Mouse (Mus musculus) cerebellum, adult 8-10 months (tissue): ENCODE measurements around the gene Gm38119.

ENCODE experiments used
- DNase-seq: peaks from one replicate; pipeline ENCODE4 v3.0.0; 2022

Gm38119 gene

GRCm38 (mm10) chr3:92738996-92739395 is at the start of gene Gm38119:
Gene Gm38119, minus strand, starts transcription at chr3:92739096.
- no peak for DNase-seq

- DNase-seq, result no peak
Measured at GRCm38 (mm10) chr3:92778799-92779198, 39.9 kb upstream of the Gm38119 start, which contains the start of gene Lce1i. Gene Lce1i, minus strand, starts transcription at chr3:92778899.

GRCm38 (mm10) chr3:92771573-92771972 is 32.7 kb upstream of the Gm38119 start:
- no peak for DNase-seq

- no peak for DNase-seq
Measured at GRCm38 (mm10) chr3:92764965-92765364, 26.1 kb upstream of the Gm38119 start, which contains the start of gene Lce1h. Gene Lce1h, minus strand, starts transcription at chr3:92765065.

GRCm38 (mm10) chr3:92753197-92753596 is 14.3 kb upstream of the Gm38119 start:
- DNase-seq, result no peak

- no peak for DNase-seq
Measured at GRCm38 (mm10) chr3:92752238-92752637, 13.3 kb upstream of the Gm38119 start, which contains the start of gene Lce1g. Gene Lce1g, minus strand, starts transcription at chr3:92752338.

- DNase-seq, result no peak
Measured at GRCm38 (mm10) chr3:92722631-92723030, 16.3 kb downstream of the Gm38119 start.

GRCm38 (mm10) chr3:92720250-92720649 is 18.6 kb downstream of the Gm38119 start, which contains the start of gene Lce1f:
Gene Lce1f, minus strand, starts transcription at chr3:92720350.
- no peak for DNase-seq

- DNase-seq, result no peak
Measured at GRCm38 (mm10) chr3:92715122-92715521, 23.8 kb downstream of the Gm38119 start.

- DNase-seq, result no peak
Measured at GRCm38 (mm10) chr3:92708974-92709373, 29.9 kb downstream of the Gm38119 start, which contains the start of gene Lce1e. Gene Lce1e, minus strand, starts transcription at chr3:92709074.

GRCm38 (mm10) chr3:92694613-92695012 is 44.3 kb downstream of the Gm38119 start:
- no peak for DNase-seq

GRCm38 (mm10) chr3:92691688-92692087 is 47.2 kb downstream of the Gm38119 start:
- DNase-seq, result no peak

GRCm38 (mm10) chr3:92689154-92689553 is 49.7 kb downstream of the Gm38119 start:
- peak; percentile 9 for DNase-seq
